Mouse (Mus musculus) hindbrain, embryonic 14.5 days (tissue): ENCODE data around the gene Pole3. TPM values are rescaled to one million over a fixed set of nuclear protein-coding genes. Genes with fewer than 3 reads are reported as not detected.
A peak's percentile ranks its signal among the peaks of the same experiment; 100 is the strongest.

Source experiments
- ATAC-seq: fragments of 200-750 bp; cut with Nextera tagmentation; 2 replicates; pipeline ENCODE4 v1.8.0; 2017; ENCODE audit warnings: moderate number of reproducible peaks, mild to moderate bottlenecking, moderate TSS enrichment, moderate library complexity; ENCODE audit not compliant: low FRiP score
- DNase-seq: peaks from one replicate; pipeline ENCODE4 v3.0.0-alpha.2; 2015; ENCODE audit warnings: low spot score
- H3K27ac ChIP-seq: fragments of 300-500 bp; sonication (generic); 2 replicates; pipeline ENCODE4 v1.5.1; 2014; ENCODE audit warnings: mild to moderate bottlenecking, moderate library complexity
- H3K27me3 ChIP-seq: fragments of 300-500 bp; sonication (generic); 2 replicates; pipeline ENCODE4 v1.6.1; 2014; ENCODE audit warnings: mild to moderate bottlenecking, low read length, mixed read lengths; ENCODE audit not compliant: control insufficient read depth, insufficient read depth
- H3K36me3 ChIP-seq: fragments of 300-500 bp; sonication (generic); replicated peaks from 2 replicates; pipeline ENCODE4 v1.6.1; 2014; ENCODE audit not compliant: control insufficient read depth, insufficient read depth
- H3K4me1 ChIP-seq: fragments of 300-500 bp; sonication (generic); replicated peaks from 2 replicates; pipeline ENCODE4 v1.6.1; 2014; ENCODE audit warnings: antibody characterized with exemption, low read length, mixed read lengths; ENCODE audit not compliant: control insufficient read depth, insufficient read depth
- H3K4me2 ChIP-seq: fragments of 300-500 bp; sonication (generic); replicated peaks from 2 replicates; pipeline ENCODE4 v1.6.1; 2014; ENCODE audit warnings: mild to moderate bottlenecking, moderate library complexity
- H3K4me3 ChIP-seq: fragments of 300-500 bp; sonication (generic); replicated peaks from 2 replicates; pipeline ENCODE4 v1.5.1; 2014; ENCODE audit warnings: mild to moderate bottlenecking, low read length
- H3K9ac ChIP-seq: fragments of 300-500 bp; sonication (generic); 2 replicates; pipeline ENCODE4 v1.6.1; 2014
- H3K9me3 ChIP-seq: fragments of 300-500 bp; sonication (generic); 2 replicates; pipeline ENCODE4 v1.6.1; 2016; ENCODE audit warnings: low read length; ENCODE audit not compliant: control insufficient read depth
- WGBS: fragments of 180-500 bp; shearing (Covaris S2); extraction: QIAGEN DNeasy Blood & Tissue Kit; methylation state at CpG from one replicate; pipeline ENCODE4 v1.1.7; 2014; 5-methylcytosine and 5-hydroxymethylcytosine counted together
- polyA plus RNA-seq: library from polyadenylated mRNA; unstranded; fragments of >200 nt; fragmentation: Nextera tagmentation; extraction: Ambion mirVana; gene quantifications from 2 replicates; pipeline ENCODE4 v1.2.1, GENCODE M21; 2014

The Pole3 gene
- polyA plus RNA-seq, 1 experiment from 2014 or later = 52.7 TPM

GRCm38 (mm10) chr4:62515490-62515889 lies 9.4 kb downstream of the Pole3 start:
- Histone ChIP-seq H3K4me2 (no peak overlapping the region), H3K27me3 (no peaks in the 10 kb centered on the region), H3K27ac (no peak overlapping the region), H3K4me1 (peaks cover 15% of the 10 kb centered on the region), H3K4me3 (no peak overlapping the region), H3K9ac (no peak overlapping the region), H3K36me3 (peaks cover 35% of the 10 kb centered on the region), H3K9me3 (no peaks in the 10 kb centered on the region)
- DNase-seq = no peak
- WGBS = 86% methylated on average over 3 of the region's 3 CpGs
- ATAC-seq = no peak

- ATAC-seq (no peak), DNase-seq (no peak)
- H3K4me1 ChIP-seq = peaks cover 12% of the 10 kb centered on the region
- no peak overlapping the region for H3K9ac ChIP-seq
- no peak overlapping the region for H3K27ac ChIP-seq
- peaks cover 40% of the 10 kb centered on the region for H3K36me3 ChIP-seq
- no peak overlapping the region for H3K4me2 ChIP-seq
- no peak overlapping the region for H3K4me3 ChIP-seq
- no peaks in the 10 kb centered on the region for H3K9me3 ChIP-seq
- WGBS = 84% methylated on average over 7 of the region's 7 CpGs
- no peaks in the 10 kb centered on the region for H3K27me3 ChIP-seq
Observed at GRCm38 (mm10) chr4:62514995-62515394, 9.9 kb downstream of the Pole3 start.

GRCm38 (mm10) chr4:62513998-62514506 lies 10.8 kb downstream of the Pole3 start:
- no peak for ATAC-seq
- Histone ChIP-seq H3K27ac (no peak overlapping the region), H3K9me3 (no peaks in the 10 kb centered on the region), H3K4me1 (peaks cover 9% of the 10 kb centered on the region), H3K27me3 (no peaks in the 10 kb centered on the region), H3K4me3 (no peak overlapping the region), H3K9ac (no peak overlapping the region), H3K4me2 (no peak overlapping the region), H3K36me3 (peaks cover 50% of the 10 kb centered on the region)
- DNase-seq = no peak
- WGBS = 40% methylated on average over 11 of the region's 11 CpGs

- ATAC-seq (no peak), DNase-seq (no peak)
- no peak overlapping the region for H3K4me3 ChIP-seq
- H3K27ac ChIP-seq = no peak overlapping the region
- no peak overlapping the region for H3K4me2 ChIP-seq
- no peaks in the 10 kb centered on the region for H3K9me3 ChIP-seq
- H3K27me3 ChIP-seq = no peaks in the 10 kb centered on the region
- H3K4me1 ChIP-seq = no peaks in the 10 kb centered on the region
- no peak overlapping the region for H3K9ac ChIP-seq
- peaks cover 66% of the 10 kb centered on the region for H3K36me3 ChIP-seq
- WGBS = 97% methylated on average over 11 of the region's 11 CpGs
Observed at GRCm38 (mm10) chr4:62509946-62510345, 14.9 kb downstream of the Pole3 start.

- Histone ChIP-seq H3K4me3 (no peak overlapping the region), H3K4me1 (no peaks in the 10 kb centered on the region), H3K9ac (no peak overlapping the region), H3K36me3 (peaks cover 64% of the 10 kb centered on the region), H3K4me2 (no peak overlapping the region), H3K9me3 (no peaks in the 10 kb centered on the region), H3K27ac (no peak overlapping the region), H3K27me3 (no peaks in the 10 kb centered on the region)
- DNase-seq (no peak), ATAC-seq (no peak)
- WGBS = 91% methylated on average over 5 of the region's 5 CpGs
Observed at GRCm38 (mm10) chr4:62508839-62509238, 16.0 kb downstream of the Pole3 start.

GRCm38 (mm10) chr4:62506798-62507197 lies 18.1 kb downstream of the Pole3 start:
- Histone ChIP-seq H3K27me3 (no peaks in the 10 kb centered on the region), H3K36me3 (peaks cover 44% of the 10 kb centered on the region), H3K4me1 (no peaks in the 10 kb centered on the region), H3K4me3 (no peak overlapping the region), H3K27ac (no peak overlapping the region), H3K4me2 (no peak overlapping the region), H3K9me3 (no peaks in the 10 kb centered on the region), H3K9ac (no peak overlapping the region)
- ATAC-seq = no peak
- WGBS = 76% methylated on average over 2 of the region's 2 CpGs
- peak; percentile 29 for DNase-seq

GRCm38 (mm10) chr4:62505991-62506390 lies 18.9 kb downstream of the Pole3 start:
- Histone ChIP-seq H3K4me2 (no peak overlapping the region), H3K4me3 (no peak overlapping the region), H3K9me3 (no peaks in the 10 kb centered on the region), H3K36me3 (peaks cover 36% of the 10 kb centered on the region), H3K27me3 (no peaks in the 10 kb centered on the region), H3K9ac (no peak overlapping the region), H3K4me1 (0 out of 2 replicates have a peak, but pooled peaks cover 6% of the 10 kb centered on the region), H3K27ac (no peak overlapping the region)
- no peak for ATAC-seq
- DNase-seq = no peak
- WGBS = 88% methylated on average over 3 of the region's 3 CpGs

- 0 out of 2 replicates have a peak within 1 kb of the TSS, but pooled peaks have one; percentile 68 for H3K27ac ChIP-seq
- no peaks in the 10 kb centered on the region for H3K27me3 ChIP-seq
- peak within 1 kb of the TSS; percentile 78 for H3K4me3 ChIP-seq
- H3K9me3 ChIP-seq = no peaks in the 10 kb centered on the region
- ATAC-seq (no peak), DNase-seq (no peak)
- peak within 1 kb of the TSS; percentile 83 for H3K9ac ChIP-seq
- H3K4me1 ChIP-seq = 0 out of 2 replicates have a peak, but pooled peaks cover 7% of the 10 kb centered on the region
- H3K36me3 ChIP-seq = peaks cover 16% of the 10 kb centered on the region
- WGBS = 81% methylated on average over 3 of the region's 3 CpGs
- H3K4me2 ChIP-seq = peak within 1 kb of the TSS; percentile 55
Observed at GRCm38 (mm10) chr4:62503374-62503970, 21.4 kb downstream of the Pole3 start, which contains the start of gene Hdhd3. Gene Hdhd3, minus strand, starts transcription at chr4:62503467.

- Histone ChIP-seq H3K36me3 (peaks cover 15% of the 10 kb centered on the region; the same call in 1 of the 2 replicates), H3K9me3 (no peaks in the 10 kb centered on the region), H3K27me3 (no peaks in the 10 kb centered on the region), H3K27ac (no peak overlapping the region), H3K4me2 (no peak overlapping the region), H3K4me1 (0 out of 2 replicates have a peak, but pooled peaks cover 7% of the 10 kb centered on the region), H3K9ac (no peak overlapping the region), H3K4me3 (no peak overlapping the region)
- no peak for DNase-seq
- WGBS = 78% methylated on average over 7 of the region's 7 CpGs
- no peak for ATAC-seq
Observed at GRCm38 (mm10) chr4:62502969-62503368, 21.9 kb downstream of the Pole3 start.
